Mouse (Mus musculus): ENCODE measurements at regions not wholly inside any gene's neighbourhood (a gene's known extent, or its start where the extent isn't known, plus 50 kb on each side); places are given as distances from the start of the nearest gene placed in this dataset.

- no peaks in the 10 kb centered on the region for H3K79me2 ChIP-seq (replicated peaks; ENCODE audit: control insufficient read depth, extremely low read depth, insufficient read depth, poor library complexity, severe bottlenecking)
- H3K27me3 ChIP-seq (replicated peaks): no peaks in the 10 kb centered on the region
- no peak overlapping the region for H3K9ac ChIP-seq (ENCODE audit: insufficient read depth, low read depth)
- no peaks in the 10 kb centered on the region for H3K9me3 ChIP-seq (replicated peaks; ENCODE audit: low read length)
- H3K27ac ChIP-seq (ENCODE audit: insufficient read depth, low read depth): no peak overlapping the region
- DNase-seq (ENCODE audit: extremely low read depth): no peak
- in situ Hi-C loops (cut with MboI; ENCODE audit: low pct_ligation_motif_present, low pct_unique_long_range_greater_than_20kb, low sequenced_read_pairs): no loop called here
- 0 out of 4 replicates have a peak, but pooled peaks cover 2 to 3% of the 10 kb centered on the region in 2 experiments for H3K4me1 ChIP-seq (ENCODE audit: control insufficient read depth in 1 of 2, insufficient read depth in 2 of 2)
- no peak overlapping the region for H3K4me2 ChIP-seq (ENCODE audit: insufficient read depth, low read depth, poor library complexity, severe bottlenecking)
- no peak overlapping the region for H3K4me3 ChIP-seq (replicated peaks in 1 of 3; ENCODE audit: low read depth in 2 of 3, low read length in 2 of 3, poor library complexity in 1 of 3)
- TF ChIP-seq ETS1 (conservative IDR thresholded peaks at IDR 0.05; ENCODE audit: low read depth, low read length) (no peak), RAD21 (IDR thresholded peaks at IDR 0.05; ENCODE audit: low read depth, low read length) (no peak), MEF2A (IDR thresholded peaks at IDR 0.05; ENCODE audit: borderline replicate concordance, low read depth, low read length) (no peak), ELF1 (IDR thresholded peaks at IDR 0.05; ENCODE audit: low read depth, low read length) (no peak), GABPA (IDR thresholded peaks at IDR 0.05; ENCODE audit: insufficient replicate concordance, low read depth, low read length) (no peak), ZC3H11A (IDR thresholded peaks at IDR 0.05; ENCODE audit: low read depth, low read length) (no peak), CTCF (conservative IDR thresholded peaks at IDR 0.05 in 1 of 2, IDR thresholded peaks at IDR 0.05 in 1 of 2; ENCODE audit: low read depth in 2 of 2, low read length in 2 of 2) (no peak), PAX5 (IDR thresholded peaks at IDR 0.05; ENCODE audit: low read length) (no peak)
- no peaks in the 10 kb centered on the region for H3K36me3 ChIP-seq (replicated peaks in 1 of 2; ENCODE audit: control insufficient read depth in 1 of 2, insufficient read depth in 1 of 2, low read length in 1 of 2)
- dilution Hi-C loops (cut with MboI; ENCODE audit: extremely low pct_ligation_motif_present, extremely low pct_unique_long_range_greater_than_20kb, low sequenced_read_pairs): no loop called here
Observed at GRCm38 (mm10) chr8:109012655-109013054, 481.2 kb upstream of the Pmfbp1 start.

- dilution Hi-C loops (cut with MboI; ENCODE audit: extremely low pct_ligation_motif_present, extremely low pct_unique_long_range_greater_than_20kb, low sequenced_read_pairs) (no loop called here), in situ Hi-C loops (cut with MboI; ENCODE audit: low pct_ligation_motif_present, low pct_unique_long_range_greater_than_20kb, low sequenced_read_pairs) (no loop called here)
- H3K4me1 ChIP-seq (ENCODE audit: control insufficient read depth in 1 of 2, insufficient read depth in 2 of 2): 0 out of 4 replicates have a peak, but pooled peaks cover 2 to 3% of the 10 kb centered on the region in 2 experiments
- H3K36me3 ChIP-seq (replicated peaks in 1 of 2; ENCODE audit: control insufficient read depth in 1 of 2, insufficient read depth in 1 of 2, low read length in 1 of 2): no peaks in the 10 kb centered on the region
- no peak overlapping the region for H3K4me3 ChIP-seq (replicated peaks in 1 of 3; ENCODE audit: low read depth in 2 of 3, low read length in 2 of 3, poor library complexity in 1 of 3)
- no peaks in the 10 kb centered on the region for H3K79me2 ChIP-seq (replicated peaks; ENCODE audit: control insufficient read depth, extremely low read depth, insufficient read depth, poor library complexity, severe bottlenecking)
- no peak for TF ChIP-seq ELF1 (IDR thresholded peaks at IDR 0.05; ENCODE audit: low read depth, low read length)
- no peak for TF ChIP-seq UBTF (IDR thresholded peaks at IDR 0.05; ENCODE audit: low read depth, low read length)
- TF ChIP-seq SMC3 (IDR thresholded peaks at IDR 0.05; ENCODE audit: low read depth, low read length): no peak
- no peak for TF ChIP-seq E2F4 (IDR thresholded peaks at IDR 0.05; ENCODE audit: insufficient replicate concordance, low read depth, low read length)
- TF ChIP-seq RCOR1 (conservative IDR thresholded peaks at IDR 0.05; ENCODE audit: low read depth, low read length): no peak
- TF ChIP-seq TBP (conservative IDR thresholded peaks at IDR 0.05; ENCODE audit: low read depth, low read length): no peak
- no peak for TF ChIP-seq BHLHE40 (IDR thresholded peaks at IDR 0.05; ENCODE audit: low read depth, low read length)
- TF ChIP-seq ZC3H11A (IDR thresholded peaks at IDR 0.05; ENCODE audit: low read depth, low read length): no peak
- TF ChIP-seq JUN (IDR thresholded peaks at IDR 0.05; ENCODE audit: insufficient read depth, low read depth, low read length): no peak
- TF ChIP-seq USF2 (conservative IDR thresholded peaks at IDR 0.05; ENCODE audit: low read depth, low read length): no peak
- TF ChIP-seq TCF12 (IDR thresholded peaks at IDR 0.05; ENCODE audit: low read depth, low read length): no peak
- TF ChIP-seq GABPA (IDR thresholded peaks at IDR 0.05; ENCODE audit: insufficient replicate concordance, low read depth, low read length): no peak
- no peak for TF ChIP-seq USF1 (IDR thresholded peaks at IDR 0.05; ENCODE audit: low read depth, low read length)
- no peak overlapping the region; the same call in 1 of the 2 replicates for H3K27ac ChIP-seq (ENCODE audit: insufficient read depth, low read depth)
- H3K9ac ChIP-seq (ENCODE audit: insufficient read depth, low read depth): no peak overlapping the region
- H3K9me3 ChIP-seq (replicated peaks; ENCODE audit: low read length): no peaks in the 10 kb centered on the region
- DNase-seq (ENCODE audit: extremely low read depth): no peak
- no peaks in the 10 kb centered on the region for H3K27me3 ChIP-seq (replicated peaks)
- H3K4me2 ChIP-seq (ENCODE audit: insufficient read depth, low read depth, poor library complexity, severe bottlenecking): no peak overlapping the region
Observed at GRCm38 (mm10) chr8:109013577-109013976, 480.2 kb upstream of the Pmfbp1 start.

Measured in CH12.LX (cell line).